Mouse (Mus musculus): ENCODE measurements around the gene Slc7a5. TPM values are rescaled to one million over a fixed set of nuclear protein-coding genes. Genes with fewer than 3 reads are reported as not detected.

Gene Slc7a5
- polyA plus RNA-seq (2012; rRNA removed), result 11.0 and 14.1 TPM in 2 replicates

- peak; percentile 82 for DNase-seq (ENCODE audit: low spot score)
These were observed at the start of gene Slc7a5 for GRCm38 (mm10) chr8:121907587-121908248. Gene Slc7a5, minus strand, starts transcription at chr8:121907694.

GRCm38 (mm10) chr8:121955825-121956500 is 48.5 kb upstream of the Slc7a5 start:
- no peak for DNase-seq (ENCODE audit: low spot score)

GRCm38 (mm10) chr8:121954981-121955555 is 47.6 kb upstream of the Slc7a5 start:
- DNase-seq (ENCODE audit: low spot score), result no peak

GRCm38 (mm10) chr8:121953821-121954545 is 46.5 kb upstream of the Slc7a5 start:
- DNase-seq (ENCODE audit: low spot score), result no peak

- DNase-seq (ENCODE audit: low spot score), result no peak
These were observed 45.3 kb upstream of the Slc7a5 start for GRCm38 (mm10) chr8:121952800-121953199.

- DNase-seq (ENCODE audit: low spot score), result no peak
These were observed 44.6 kb upstream of the Slc7a5 start for GRCm38 (mm10) chr8:121952122-121952521.

GRCm38 (mm10) chr8:121951656-121952009 is 44.1 kb upstream of the Slc7a5 start:
- no peak for DNase-seq (ENCODE audit: low spot score)

- DNase-seq (ENCODE audit: low spot score), result peak; percentile 52
These were observed 43.5 kb upstream of the Slc7a5 start for GRCm38 (mm10) chr8:121950749-121951655.

GRCm38 (mm10) chr8:121949941-121950748 is 42.7 kb upstream of the Slc7a5 start:
- peak; percentile 97 for DNase-seq (ENCODE audit: low spot score)

- DNase-seq (ENCODE audit: low spot score), result no peak
These were observed 41.8 kb upstream of the Slc7a5 start, which contains the start of gene Banp for GRCm38 (mm10) chr8:121949222-121949800. Gene Banp, plus strand, starts transcription at chr8:121949750.

GRCm38 (mm10) chr8:121948321-121949145 is 41.0 kb upstream of the Slc7a5 start:
- no peak for DNase-seq (ENCODE audit: low spot score)

- peak; percentile 61 for DNase-seq (ENCODE audit: low spot score)
These were observed 40.3 kb upstream of the Slc7a5 start for GRCm38 (mm10) chr8:121947753-121948141.

GRCm38 (mm10) chr8:121947047-121947752 is 39.7 kb upstream of the Slc7a5 start:
- no peak for DNase-seq (ENCODE audit: low spot score)

- no peak for DNase-seq (ENCODE audit: low spot score)
These were observed 38.9 kb upstream of the Slc7a5 start for GRCm38 (mm10) chr8:121946351-121946750.

- no peak for DNase-seq (ENCODE audit: low spot score)
These were observed 37.3 kb upstream of the Slc7a5 start, which contains the start of gene Car5a for GRCm38 (mm10) chr8:121944831-121945230. Gene Car5a, minus strand, starts transcription at chr8:121944904.

- no peak for DNase-seq (ENCODE audit: low spot score)
These were observed 36.2 kb upstream of the Slc7a5 start for GRCm38 (mm10) chr8:121943716-121944115.

- no peak for DNase-seq (ENCODE audit: low spot score)
These were observed 35.6 kb upstream of the Slc7a5 start for GRCm38 (mm10) chr8:121943057-121943540.

- DNase-seq (ENCODE audit: low spot score), result no peak
These were observed 31.2 kb upstream of the Slc7a5 start for GRCm38 (mm10) chr8:121938732-121939131.
